Mouse (Mus musculus) spleen, adult 2 months (tissue): ENCODE data around the gene Arhgef17.

Experiments used
- CTCF ChIP-seq: fragments of 200-500 bp; IDR thresholded peaks from 2 replicates; pipeline ENCODE4 v1.5.1; 2011; ENCODE audit warnings: mild to moderate bottlenecking, inconsistent platforms; ENCODE audit not compliant: insufficient read depth, insufficient read length, insufficient replicate concordance; ENCODE audit errors: extremely low read depth
- POLR2A ChIP-seq: fragments of 200-500 bp; IDR thresholded peaks from 2 replicates; pipeline ENCODE4 v1.6.1; 2011; ENCODE audit warnings: low read depth, low read length, inconsistent platforms

GRCm38 (mm10) chr7:100867561-100867960 is 64.3 kb downstream of the Arhgef17 start:
- TF ChIP-seq CTCF (no peak), POLR2A (no peak)
